Mouse (Mus musculus): ENCODE measurements around the gene Zbtb44.

- TF ChIP-seq CTCF (IDR thresholded peaks at IDR 0.05; ENCODE audit: control insufficient read depth, insufficient read depth, low read length) = no peak
- no peak for TF ChIP-seq POLR2A (IDR thresholded peaks at IDR 0.05; ENCODE audit: borderline replicate concordance, control insufficient read depth, low read depth, low read length)
These were observed 55.1 kb downstream of the Zbtb44 start for GRCm38 (mm10) chr9:31085556-31085955.

All from bone marrow, adult 2 months (tissue).